ENCODE assay signal across 8 mouse cellular contexts in genomic region chr5:137738516-137738915, GRCm38 (mm10). TPM values are rescaled to one million over a fixed set of nuclear protein-coding genes. Genes with fewer than 3 reads are reported as not detected.
DNase-seq lines count a peak whose midpoint lies in the region; ATAC-seq and TF ChIP-seq lines count a peak whose summit lies in the region.

No protein-coding gene starts in this region.

- ATAC-seq in lung, embryonic 14.5 days (ENCODE audit: insufficient read depth): no peak
- no peak for ATAC-seq in hindbrain, embryonic 16.5 days
- no peak for ATAC-seq in stomach, embryonic 16.5 days (ENCODE audit: insufficient read depth, low FRiP score)

- TF ChIP-seq CTCF in lung, embryonic 14.5 days (IDR thresholded peaks at IDR 0.05; ENCODE audit: low read depth): peak; percentile 35; the same call in 1 of the 2 replicates
- no peak for TF ChIP-seq CTCF in gastrocnemius, adult 2 months (IDR thresholded peaks at IDR 0.05)

- no peaks in the 10 kb centered on the region for H3K9me3 ChIP-seq in lung, embryonic 14.5 days (ENCODE audit: low read depth, low read length)
- H3K9me3 ChIP-seq in hindbrain, embryonic 16.5 days (ENCODE audit: control insufficient read depth, low read length): no peaks in the 10 kb centered on the region
- H3K9me3 ChIP-seq in stomach, embryonic 16.5 days (replicated peaks; ENCODE audit: control insufficient read depth, low read length): no peaks in the 10 kb centered on the region

- H3K4me2 ChIP-seq in lung, embryonic 14.5 days: no peak overlapping the region
- H3K4me2 ChIP-seq in hindbrain, embryonic 16.5 days (ENCODE audit: low read length): peak overlapping the region; percentile 90
- peak overlapping the region; percentile 15; the same call in 1 of the 2 replicates for H3K4me2 ChIP-seq in stomach, embryonic 16.5 days (ENCODE audit: low read depth, low read length)

- H3K4me1 ChIP-seq in lung, embryonic 14.5 days (ENCODE audit: insufficient read depth): 0 out of 2 replicates have a peak, but pooled peaks cover 7% of the 10 kb centered on the region
- H3K4me1 ChIP-seq in hindbrain, embryonic 16.5 days (ENCODE audit: control insufficient read depth, insufficient read depth, low read depth, low read length): peaks cover 52% of the 10 kb centered on the region
- peaks cover 16% of the 10 kb centered on the region for H3K4me1 ChIP-seq in stomach, embryonic 16.5 days (ENCODE audit: control insufficient read depth, insufficient read depth, low read length)

- no peak overlapping the region for H3K4me3 ChIP-seq in lung, embryonic 14.5 days (ENCODE audit: low read depth, low read length)
- peak overlapping the region; percentile 9; the same call in 1 of the 2 replicates for H3K4me3 ChIP-seq in hindbrain, embryonic 16.5 days (ENCODE audit: low read length)
- H3K4me3 ChIP-seq in stomach, embryonic 16.5 days (replicated peaks; ENCODE audit: low read length): no peak overlapping the region
- H3K4me3 ChIP-seq in gastrocnemius, adult 2 months: no peak overlapping the region

- no peak overlapping the region for H3K27ac ChIP-seq in lung, embryonic 14.5 days (ENCODE audit: low read depth)
- H3K27ac ChIP-seq in hindbrain, embryonic 16.5 days (ENCODE audit: low read depth, low read length): peak overlapping the region; percentile 68
- no peak overlapping the region for H3K27ac ChIP-seq in stomach, embryonic 16.5 days (ENCODE audit: low read length)
- no peak overlapping the region for H3K27ac ChIP-seq in gastrocnemius, adult 2 months

- 53% methylated on average over 5 of the region's 5 CpGs for WGBS in lung, embryonic 14.5 days
- 24% methylated on average over 5 of the region's 5 CpGs for WGBS in hindbrain, embryonic 16.5 days
- WGBS in stomach, embryonic 16.5 days: 51% methylated on average over 5 of the region's 5 CpGs

- intact Hi-C loops in gastrocnemius, adult 2 months (cut with DNase I): loop anchor here (5.0 kb wide), 1 partner anchor 51 kb away; no protein-coding TSS in a partner anchor

- no peaks in the 10 kb centered on the region for H3K27me3 ChIP-seq in lung, embryonic 14.5 days (ENCODE audit: insufficient read depth, low read length)
- no peaks in the 10 kb centered on the region for H3K27me3 ChIP-seq in hindbrain, embryonic 16.5 days (replicated peaks; ENCODE audit: control insufficient read depth, insufficient read depth, low read length)
- no peaks in the 10 kb centered on the region for H3K27me3 ChIP-seq in stomach, embryonic 16.5 days (ENCODE audit: control insufficient read depth, insufficient read depth, low read length)

- H3K9ac ChIP-seq in lung, embryonic 14.5 days: no peak overlapping the region
- peak overlapping the region; percentile 57 for H3K9ac ChIP-seq in hindbrain, embryonic 16.5 days (ENCODE audit: low read depth, low read length)
- H3K9ac ChIP-seq in stomach, embryonic 16.5 days (ENCODE audit: low read length): peak overlapping the region; percentile 21; the same call in 1 of the 2 replicates

- DNase-seq in adrenal gland, adult (ENCODE audit: inconsistent age in 2 of 2, low spot score in 1 of 2): peak; percentile 16 to 50
- DNase-seq in adrenal gland, postnatal 4 days (ENCODE audit: low spot score in 2 of 2): no peak
- peak; percentile 30 for DNase-seq in lung, embryonic 14.5 days
- DNase-seq in lung, postnatal 10 days: no peak
- DNase-seq in gastrocnemius, adult 2 months: no peak
- DNase-seq in cerebellum, postnatal 14 days: no peak

- peaks cover 23% of the 10 kb centered on the region; the same call in 1 of the 2 replicates for H3K36me3 ChIP-seq in lung, embryonic 14.5 days (ENCODE audit: insufficient read depth)
- peaks cover 8% of the 10 kb centered on the region for H3K36me3 ChIP-seq in hindbrain, embryonic 16.5 days (ENCODE audit: control insufficient read depth, insufficient read depth, low read length)
- no peaks in the 10 kb centered on the region; the same call in 1 of the 2 replicates for H3K36me3 ChIP-seq in stomach, embryonic 16.5 days (ENCODE audit: control insufficient read depth, insufficient read depth, low read length)

RNA-seq across cellular contexts. Expression of gene Nyap1, which starts 2.9 kb away (rescaled TPM):
- total RNA-seq in adrenal gland, postnatal 4 days (2021): 10 to 100 TPM; 10.9 to 11.6 TPM
- 0.91 and 0.93 TPM in 2 replicates for polyA plus RNA-seq in lung, embryonic 14.5 days (2014; fragmentation: Nextera tagmentation; extraction: Ambion mirVana)
- polyA plus RNA-seq in hindbrain, embryonic 16.5 days (2015; fragmentation: Nextera tagmentation; extraction: Ambion mirVana): 44.0 and 50.2 TPM in 2 replicates
- polyA plus RNA-seq in stomach, embryonic 16.5 days (2015; fragmentation: Nextera tagmentation; extraction: Ambion mirVana): 2.7 and 3.1 TPM in 2 replicates
- total RNA-seq in gastrocnemius, adult 2 months (2021): under 1 TPM; 0.05 to 0.45 TPM

RNA-seq across cellular contexts. Expression of gene Tsc22d4, which starts 7.0 kb away (rescaled TPM):
- total RNA-seq in adrenal gland, postnatal 4 days (2021): 100 to 1,000 TPM; 138 to 140 TPM
- polyA plus RNA-seq in lung, embryonic 14.5 days (2014; fragmentation: Nextera tagmentation; extraction: Ambion mirVana): 127 TPM in 2 replicates
- 101 and 150 TPM in 2 replicates for polyA plus RNA-seq in hindbrain, embryonic 16.5 days (2015; fragmentation: Nextera tagmentation; extraction: Ambion mirVana)
- polyA plus RNA-seq in stomach, embryonic 16.5 days (2015; fragmentation: Nextera tagmentation; extraction: Ambion mirVana): 115 and 119 TPM in 2 replicates
- total RNA-seq in gastrocnemius, adult 2 months (2021): 10 to 100 TPM; 43.5 to 58.6 TPM

RNA-seq across cellular contexts. Expression of gene Ppp1r35, which starts 40.1 kb away (rescaled TPM):
- 10 to 100 TPM; 29.9 to 40.3 TPM for total RNA-seq in adrenal gland, postnatal 4 days (2021)
- polyA plus RNA-seq in lung, embryonic 14.5 days (2014; fragmentation: Nextera tagmentation; extraction: Ambion mirVana): 33.7 and 40.9 TPM in 2 replicates
- polyA plus RNA-seq in hindbrain, embryonic 16.5 days (2015; fragmentation: Nextera tagmentation; extraction: Ambion mirVana): 34.9 and 41.8 TPM in 2 replicates
- polyA plus RNA-seq in stomach, embryonic 16.5 days (2015; fragmentation: Nextera tagmentation; extraction: Ambion mirVana): 9.4 and 17.0 TPM in 2 replicates
- 1 to 10 TPM; 5.4 to 6.9 TPM for total RNA-seq in gastrocnemius, adult 2 months (2021)

RNA-seq across cellular contexts. Expression of gene Mepce, which starts 48.9 kb away (rescaled TPM):
- total RNA-seq in adrenal gland, postnatal 4 days (2021): 10 to 100 TPM; 58.4 to 67.5 TPM
- polyA plus RNA-seq in lung, embryonic 14.5 days (2014; fragmentation: Nextera tagmentation; extraction: Ambion mirVana): 13.1 and 14.5 TPM in 2 replicates
- 11.1 and 12.2 TPM in 2 replicates for polyA plus RNA-seq in hindbrain, embryonic 16.5 days (2015; fragmentation: Nextera tagmentation; extraction: Ambion mirVana)
- 7.4 and 8.2 TPM in 2 replicates for polyA plus RNA-seq in stomach, embryonic 16.5 days (2015; fragmentation: Nextera tagmentation; extraction: Ambion mirVana)
- 10 to 100 TPM; 22.4 to 26.2 TPM for total RNA-seq in gastrocnemius, adult 2 months (2021)

RNA-seq across cellular contexts. Expression of gene Zcwpw1, which starts 49.1 kb away (rescaled TPM):
- total RNA-seq in adrenal gland, postnatal 4 days (2021): 1 to 10 TPM; 8.9 to 9.3 TPM
- polyA plus RNA-seq in lung, embryonic 14.5 days (2014; fragmentation: Nextera tagmentation; extraction: Ambion mirVana): 25.9 and 26.1 TPM in 2 replicates
- polyA plus RNA-seq in hindbrain, embryonic 16.5 days (2015; fragmentation: Nextera tagmentation; extraction: Ambion mirVana): 11.2 and 13.5 TPM in 2 replicates
- polyA plus RNA-seq in stomach, embryonic 16.5 days (2015; fragmentation: Nextera tagmentation; extraction: Ambion mirVana): 15.4 and 18.0 TPM in 2 replicates
- under 1 TPM; 0.20 to 0.39 TPM for total RNA-seq in gastrocnemius, adult 2 months (2021)

Comparison
In these comparisons a context has a peak if more than half of its experiments do, and no peak if none do; other contexts are left out.
1. DNase-seq: peak in adrenal gland, adult (2 of 2) and lung, embryonic 14.5 days (single experiment); none in adrenal gland, postnatal 4 days (0 of 2), lung, postnatal 10 days (single experiment), gastrocnemius, adult 2 months (single experiment) and cerebellum, postnatal 14 days (0 of 2).
2. RNA of gene Nyap1, which starts 2.9 kb away (polyA plus RNA-seq): 44.0 to 50.2 TPM in hindbrain, embryonic 16.5 days; 2.7 to 3.1 TPM in stomach, embryonic 16.5 days and 0.91 to 0.93 TPM in lung, embryonic 14.5 days; every median in the first group is over 10 times any median in the second.